Comparison of ENCODE assay signal across 18 mouse cellular contexts in the genomic region with DNA sequence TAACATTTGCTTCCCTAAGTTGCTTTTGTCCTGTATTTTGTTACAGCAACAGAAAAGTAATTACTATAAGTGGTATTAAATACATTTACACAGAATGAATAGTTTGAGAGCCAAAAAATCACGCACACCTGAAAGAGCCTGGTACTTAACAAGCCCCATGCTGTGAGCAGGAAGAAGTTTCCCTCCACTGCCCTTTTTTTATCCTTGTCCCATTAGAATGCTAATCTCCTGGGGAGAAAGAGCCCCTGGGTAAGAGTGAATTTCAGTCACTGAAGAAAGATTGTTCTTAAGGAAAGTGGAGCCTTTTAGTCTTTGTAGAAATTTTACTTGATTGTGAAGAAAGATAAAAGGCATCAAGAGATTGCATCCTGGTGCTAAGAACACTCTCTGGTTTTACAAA.
"Had no signal": no experiment of that assay in that cellular context is flagged by ENCODE, and none has a peak within 500 bp of the region (broad histone marks: within the 10 kb centered on the region; RNA-seq: fewer than 3 reads in every experiment).

No protein-coding gene starts in this region.

- H3K9me3 ChIP-seq: midbrain, embryonic 10.5 days; midbrain, embryonic 12.5 days; neural tube, embryonic 13.5 days; neural tube, embryonic 15.5 days had no signal

- H3K4me3 ChIP-seq: midbrain, embryonic 10.5 days; midbrain, embryonic 12.5 days; myocyte; neural tube, embryonic 13.5 days; neural tube, embryonic 15.5 days had no signal

- ATAC-seq: midbrain, embryonic 16.5 days had no signal

- H3K27ac ChIP-seq: midbrain, embryonic 10.5 days; midbrain, embryonic 12.5 days; neural tube, embryonic 13.5 days; neural tube, embryonic 15.5 days had no signal

- H3K4me1 ChIP-seq: midbrain, embryonic 12.5 days; neural tube, embryonic 13.5 days; neural tube, embryonic 15.5 days had no signal

- H3K9ac ChIP-seq: lung, embryonic 14.5 days; midbrain, embryonic 12.5 days; neural tube, embryonic 13.5 days; neural tube, embryonic 15.5 days had no signal

- H3K4me2 ChIP-seq: lung, embryonic 14.5 days; midbrain, embryonic 12.5 days; neural tube, embryonic 13.5 days; neural tube, embryonic 15.5 days had no signal

- DNase-seq: lung, embryonic 14.5 days; lung, postnatal 10 days; lung, postnatal 4 days; midbrain, embryonic 14.5 days; retina, postnatal 1 day; right cerebral cortex, adult 18-20 months; right cerebral cortex, postnatal 25 days; right cerebral cortex, postnatal 4 days; spleen, adult 18-20 months; thymus, adult 2 months; thymus, postnatal 25 days; thymus, postnatal 4 days had no signal

- H3K27me3 ChIP-seq: midbrain, embryonic 12.5 days; neural tube, embryonic 13.5 days; neural tube, embryonic 15.5 days had no signal

- H3K36me3 ChIP-seq: midbrain, embryonic 10.5 days; midbrain, embryonic 12.5 days; neural tube, embryonic 13.5 days; neural tube, embryonic 15.5 days had no signal
